Mouse (Mus musculus): ENCODE measurements at regions not wholly inside any gene's neighbourhood (a gene's known extent, or its start where the extent isn't known, plus 50 kb on each side); places are given as distances from the start of the nearest gene placed in this dataset.
A peak's percentile ranks its signal among the peaks of the same experiment; 100 is the strongest.

GRCm38 (mm10) chr10:28013401-28013800, 61.2 kb upstream of the Ptprk start:
- H3K4me1 ChIP-seq (replicated peaks; ENCODE audit: low read depth, low read length): peaks cover 61% of the 10 kb centered on the region
- peaks cover 26% of the 10 kb centered on the region for H3K9me3 ChIP-seq (ENCODE audit: low read length)
- H3K27me3 ChIP-seq (ENCODE audit: insufficient read depth, low read length): no peaks in the 10 kb centered on the region
- H3K36me3 ChIP-seq (ENCODE audit: insufficient read depth, low read length): 0 out of 2 replicates have a peak, but pooled peaks cover 4% of the 10 kb centered on the region
- TF ChIP-seq NANOG (IDR thresholded peaks at IDR 0.05; ENCODE audit: borderline replicate concordance, low read length) (no peak), POU5F1 (IDR thresholded peaks at IDR 0.05; ENCODE audit: borderline replicate concordance, low read length) (no peak), CTCF (conservative IDR thresholded peaks at IDR 0.05; ENCODE audit: low read length) (no peak)
- no peak overlapping the region for H3K4me3 ChIP-seq (replicated peaks; ENCODE audit: low read length)

GRCm38 (mm10) chr10:28014306-28014825, 60.3 kb upstream of the Ptprk start:
- 0 out of 2 replicates have a peak, but pooled peaks cover 4% of the 10 kb centered on the region for H3K36me3 ChIP-seq (ENCODE audit: insufficient read depth, low read length)
- H3K27me3 ChIP-seq (ENCODE audit: insufficient read depth, low read length): no peaks in the 10 kb centered on the region
- peaks cover 53% of the 10 kb centered on the region for H3K4me1 ChIP-seq (replicated peaks; ENCODE audit: low read depth, low read length)
- H3K4me3 ChIP-seq (replicated peaks; ENCODE audit: low read length): no peak overlapping the region
- H3K9me3 ChIP-seq (ENCODE audit: low read length): peaks cover 26% of the 10 kb centered on the region
- no peak for TF ChIP-seq POU5F1 (IDR thresholded peaks at IDR 0.05; ENCODE audit: borderline replicate concordance, low read length)
- TF ChIP-seq CTCF (conservative IDR thresholded peaks at IDR 0.05; ENCODE audit: low read length): no peak
- TF ChIP-seq NANOG (IDR thresholded peaks at IDR 0.05; ENCODE audit: borderline replicate concordance, low read length): peak; percentile 42; the same call in 1 of the 2 replicates
